Mouse (Mus musculus): ENCODE results near the gene Stoml1. TPM values are rescaled to one million over a fixed set of nuclear protein-coding genes. Genes with fewer than 3 reads are reported as not detected.

Stoml1 gene
- polyA plus RNA-seq, 1 experiment from 2014 or later: 126 TPM

- no peaks in the 10 kb centered on the region for H3K27me3 ChIP-seq
- peak overlapping the region; percentile 1; the same call in 1 of the 2 replicates for H3K27ac ChIP-seq (replicated peaks)
- 28% methylated on average over 9 of the region's 9 CpGs for WGBS
- H3K4me3 ChIP-seq: no peak overlapping the region
- ATAC-seq (ENCODE audit: low FRiP score, low read depth): 0 out of 2 replicates have a peak, but pooled peaks have one; percentile 48
- H3K9me3 ChIP-seq: no peaks in the 10 kb centered on the region
- no peak overlapping the region for H3K4me2 ChIP-seq
- H3K4me1 ChIP-seq (replicated peaks): no peaks in the 10 kb centered on the region
- H3K36me3 ChIP-seq: no peaks in the 10 kb centered on the region
- H3K9ac ChIP-seq: no peak overlapping the region
Measured at GRCm38 (mm10) chr9:58295766-58296361, 42.9 kb downstream of the Stoml1 start.

GRCm38 (mm10) chr9:58297065-58297464 is 44.1 kb downstream of the Stoml1 start:
- 93% methylated on average over 6 of the region's 6 CpGs for WGBS

GRCm38 (mm10) chr9:58297961-58298477 is 45.1 kb downstream of the Stoml1 start:
- no peak overlapping the region for H3K27ac ChIP-seq (replicated peaks)
- H3K4me3 ChIP-seq: no peak overlapping the region
- H3K27me3 ChIP-seq: no peaks in the 10 kb centered on the region
- H3K9me3 ChIP-seq: no peaks in the 10 kb centered on the region
- H3K4me2 ChIP-seq: no peak overlapping the region
- 80% methylated on average over 4 of the region's 4 CpGs for WGBS
- H3K9ac ChIP-seq: no peak overlapping the region
- H3K4me1 ChIP-seq (replicated peaks): no peaks in the 10 kb centered on the region
- H3K36me3 ChIP-seq: no peaks in the 10 kb centered on the region
- ATAC-seq (ENCODE audit: low FRiP score, low read depth): no peak

More at GRCm38 (mm10) chr9:58297065-58297464, 44.1 kb downstream of the Stoml1 start:
- Histone ChIP-seq H3K4me1 (replicated peaks) (no peaks in the 10 kb centered on the region), H3K9me3 (no peaks in the 10 kb centered on the region), H3K27ac (replicated peaks) (no peak overlapping the region), H3K27me3 (no peaks in the 10 kb centered on the region), H3K4me3 (no peak overlapping the region), H3K4me2 (no peak overlapping the region), H3K9ac (no peak overlapping the region), H3K36me3 (no peaks in the 10 kb centered on the region)
- no peak for ATAC-seq (ENCODE audit: low FRiP score, low read depth)

GRCm38 (mm10) chr9:58299356-58299799 is 46.4 kb downstream of the Stoml1 start:
- no peak overlapping the region for H3K4me2 ChIP-seq
- no peaks in the 10 kb centered on the region for H3K27me3 ChIP-seq
- no peak for ATAC-seq (ENCODE audit: low FRiP score, low read depth)
- no peak overlapping the region for H3K4me3 ChIP-seq
- peaks cover 9% of the 10 kb centered on the region for H3K4me1 ChIP-seq (replicated peaks)
- no peaks in the 10 kb centered on the region for H3K9me3 ChIP-seq
- 58% methylated on average over 2 of the region's 2 CpGs for WGBS
- no peak overlapping the region for H3K27ac ChIP-seq (replicated peaks)
- no peaks in the 10 kb centered on the region for H3K36me3 ChIP-seq
- no peak overlapping the region for H3K9ac ChIP-seq

- Histone ChIP-seq H3K9me3 (no peaks in the 10 kb centered on the region), H3K9ac (no peak overlapping the region), H3K4me3 (no peak overlapping the region), H3K4me1 (replicated peaks) (peaks cover 26% of the 10 kb centered on the region), H3K27me3 (no peaks in the 10 kb centered on the region), H3K36me3 (no peaks in the 10 kb centered on the region), H3K4me2 (no peak overlapping the region), H3K27ac (replicated peaks) (no peak overlapping the region)
- 67% methylated on average over 5 of the region's 5 CpGs for WGBS
- ATAC-seq (ENCODE audit: low FRiP score, low read depth): 0 out of 2 replicates have a peak, but pooled peaks have one; percentile 19
Measured at GRCm38 (mm10) chr9:58303115-58303514, 50.2 kb downstream of the Stoml1 start.

GRCm38 (mm10) chr9:58303599-58304271 is 50.8 kb downstream of the Stoml1 start:
- H3K4me3 ChIP-seq: no peak overlapping the region
- H3K4me2 ChIP-seq: no peak overlapping the region
- 58% methylated on average over 8 of the region's 8 CpGs for WGBS
- no peaks in the 10 kb centered on the region for H3K27me3 ChIP-seq
- ATAC-seq (ENCODE audit: low FRiP score, low read depth): no peak
- peaks cover 32% of the 10 kb centered on the region for H3K4me1 ChIP-seq (replicated peaks)
- no peaks in the 10 kb centered on the region for H3K9me3 ChIP-seq
- H3K9ac ChIP-seq: no peak overlapping the region
- no peaks in the 10 kb centered on the region for H3K36me3 ChIP-seq
- 0 out of 2 replicates have a peak overlapping the region, but pooled peaks have one; percentile 22 for H3K27ac ChIP-seq (replicated peaks)

GRCm38 (mm10) chr9:58305686-58306085 is 52.7 kb downstream of the Stoml1 start:
- Histone ChIP-seq H3K4me2 (no peak overlapping the region), H3K9ac (no peak overlapping the region), H3K27me3 (peaks cover 5% of the 10 kb centered on the region; the same call in 1 of the 2 replicates), H3K36me3 (no peaks in the 10 kb centered on the region), H3K9me3 (no peaks in the 10 kb centered on the region), H3K4me1 (replicated peaks) (peaks cover 37% of the 10 kb centered on the region), H3K27ac (replicated peaks) (no peak overlapping the region), H3K4me3 (no peak overlapping the region)
- no peak for ATAC-seq (ENCODE audit: low FRiP score, low read depth)
- WGBS: 30% methylated on average over 6 of the region's 6 CpGs

- Histone ChIP-seq H3K9ac (no peak overlapping the region), H3K27me3 (peaks cover 22% of the 10 kb centered on the region), H3K4me2 (no peak overlapping the region), H3K4me3 (no peak overlapping the region), H3K4me1 (replicated peaks) (peaks cover 56% of the 10 kb centered on the region), H3K27ac (replicated peaks) (no peak overlapping the region), H3K36me3 (no peaks in the 10 kb centered on the region), H3K9me3 (no peaks in the 10 kb centered on the region)
- no peak for ATAC-seq (ENCODE audit: low FRiP score, low read depth)
- WGBS: 39% methylated on average over 6 of the region's 6 CpGs
Measured at GRCm38 (mm10) chr9:58308395-58308794, 55.4 kb downstream of the Stoml1 start.

- ATAC-seq (ENCODE audit: low FRiP score, low read depth): no peak
- Histone ChIP-seq H3K27me3 (peaks cover 25% of the 10 kb centered on the region), H3K4me2 (no peak overlapping the region; the same call in 1 of the 2 replicates), H3K9ac (no peak overlapping the region), H3K4me3 (no peak overlapping the region), H3K9me3 (no peaks in the 10 kb centered on the region), H3K36me3 (no peaks in the 10 kb centered on the region), H3K27ac (replicated peaks) (no peak overlapping the region), H3K4me1 (replicated peaks) (peaks cover 54% of the 10 kb centered on the region)
- 65% methylated on average over 14 of the region's 14 CpGs for WGBS
Measured at GRCm38 (mm10) chr9:58310043-58310660, 57.2 kb downstream of the Stoml1 start.

GRCm38 (mm10) chr9:58311191-58311910 is 58.4 kb downstream of the Stoml1 start:
- Histone ChIP-seq H3K36me3 (no peaks in the 10 kb centered on the region), H3K4me1 (replicated peaks) (peaks cover 56% of the 10 kb centered on the region), H3K27ac (replicated peaks) (no peak overlapping the region), H3K9me3 (no peaks in the 10 kb centered on the region), H3K27me3 (peaks cover 25% of the 10 kb centered on the region), H3K4me3 (peak overlapping the region; percentile 37; the same call in 1 of the 2 replicates), H3K4me2 (peak overlapping the region; percentile 54), H3K9ac (no peak overlapping the region)
- WGBS: 62% methylated on average over 33 of the region's 33 CpGs
- no peak for ATAC-seq (ENCODE audit: low FRiP score, low read depth)

Data from hindbrain, embryonic 15.5 days (tissue).